Mouse (Mus musculus) erythroblast, embryonic 14.5 days (primary cell): ENCODE data around the gene Ammecr1.

Experiments used
- GATA1 ChIP-seq: IDR thresholded peaks from 2 replicates; pipeline ENCODE4 v1.6.1; 2012; ENCODE audit warnings: low read length, inconsistent platforms, mixed read lengths
- TAL1 ChIP-seq: IDR thresholded peaks from 3 replicates; pipeline ENCODE4 v1.6.1; 2012; ENCODE audit warnings: low read length, inconsistent platforms, mixed read lengths

DNA sequence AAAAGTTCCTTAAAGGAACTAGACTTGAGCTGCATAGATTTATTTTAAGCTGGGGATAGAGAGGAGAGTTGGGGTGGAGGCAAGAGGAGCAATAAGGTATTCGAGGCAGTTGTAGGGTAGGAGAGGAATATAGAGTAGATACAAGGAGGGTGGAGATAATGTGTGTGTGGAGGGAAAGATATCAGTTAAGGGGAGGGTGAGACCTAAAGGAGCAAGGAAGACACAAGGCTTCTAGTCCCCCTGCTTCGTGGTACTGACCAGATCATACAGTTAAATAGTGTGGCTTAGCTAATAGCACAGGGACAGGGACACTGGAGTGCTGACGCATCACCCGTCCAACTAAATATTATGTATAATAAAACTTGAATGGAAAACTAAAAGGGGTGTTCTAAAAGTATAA is 45.3 kb upstream of the Ammecr1 start:
- TF ChIP-seq TAL1 (no peak; the same call in 2 of the 3 replicates), GATA1 (peak; percentile 44; the same call in 1 of the 2 replicates)
